Mouse (Mus musculus) hindbrain, embryonic 16.5 days (tissue): ENCODE data around the gene Fbxo36. TPM values are rescaled to one million over a fixed set of nuclear protein-coding genes. Genes with fewer than 3 reads are reported as not detected.

Experiments used
- ATAC-seq: fragments of 200-750 bp; cut with Nextera tagmentation; 2 replicates; pipeline ENCODE4 v1.8.0; 2017; ENCODE audit warnings: moderate TSS enrichment, moderate library complexity
- H3K27ac ChIP-seq: fragments of 300-500 bp; sonication (generic); 2 replicates; pipeline ENCODE4 v1.5.1; 2014; ENCODE audit warnings: low read depth, mild to moderate bottlenecking, control low read depth, low read length, moderate library complexity
- H3K27me3 ChIP-seq: fragments of 300-500 bp; sonication (generic); replicated peaks from 2 replicates; pipeline ENCODE4 v1.6.1; 2014; ENCODE audit warnings: low read length; ENCODE audit not compliant: control insufficient read depth, insufficient read depth
- H3K36me3 ChIP-seq: fragments of 300-500 bp; sonication (generic); 2 replicates; pipeline ENCODE4 v1.6.1; 2014; ENCODE audit warnings: mild to moderate bottlenecking, low read length, moderate library complexity, mixed read lengths; ENCODE audit not compliant: control insufficient read depth, insufficient read depth
- H3K4me1 ChIP-seq: fragments of 300-500 bp; sonication (generic); 2 replicates; pipeline ENCODE4 v1.6.1; 2014; ENCODE audit warnings: low read depth, low read length; ENCODE audit not compliant: control insufficient read depth, insufficient read depth
- H3K4me2 ChIP-seq: fragments of 300-500 bp; sonication (generic); 2 replicates; pipeline ENCODE4 v1.6.1; 2014; ENCODE audit warnings: mild to moderate bottlenecking, low read length, control low read depth, moderate library complexity
- H3K4me3 ChIP-seq: fragments of 300-500 bp; sonication (generic); 2 replicates; pipeline ENCODE4 v1.5.1; 2014; ENCODE audit warnings: mild to moderate bottlenecking, low read length, control low read depth, moderate library complexity
- H3K9ac ChIP-seq: fragments of 300-500 bp; sonication (generic); 2 replicates; pipeline ENCODE4 v1.6.1; 2014; ENCODE audit warnings: low read depth, mild to moderate bottlenecking, control low read depth, low read length, moderate library complexity
- H3K9me3 ChIP-seq: fragments of 300-500 bp; sonication (generic); 2 replicates; pipeline ENCODE4 v1.6.1; 2014; ENCODE audit warnings: mild to moderate bottlenecking, low read length, moderate library complexity; ENCODE audit not compliant: control insufficient read depth
- WGBS: fragments of 180-500 bp; shearing (Covaris S2); extraction: QIAGEN DNeasy Blood & Tissue Kit; methylation state at CpG from one replicate; pipeline ENCODE4 v1.1.7; 2014; 5-methylcytosine and 5-hydroxymethylcytosine counted together
- polyA plus RNA-seq: library from polyadenylated mRNA; unstranded; fragments of >200 nt; fragmentation: Nextera tagmentation; extraction: Ambion mirVana; gene quantifications from 2 replicates; pipeline ENCODE4 v1.2.1, GENCODE M21; 2015

Gene Fbxo36
- polyA plus RNA-seq, 1 experiment from 2014 or later: 6.1 TPM

DNA sequence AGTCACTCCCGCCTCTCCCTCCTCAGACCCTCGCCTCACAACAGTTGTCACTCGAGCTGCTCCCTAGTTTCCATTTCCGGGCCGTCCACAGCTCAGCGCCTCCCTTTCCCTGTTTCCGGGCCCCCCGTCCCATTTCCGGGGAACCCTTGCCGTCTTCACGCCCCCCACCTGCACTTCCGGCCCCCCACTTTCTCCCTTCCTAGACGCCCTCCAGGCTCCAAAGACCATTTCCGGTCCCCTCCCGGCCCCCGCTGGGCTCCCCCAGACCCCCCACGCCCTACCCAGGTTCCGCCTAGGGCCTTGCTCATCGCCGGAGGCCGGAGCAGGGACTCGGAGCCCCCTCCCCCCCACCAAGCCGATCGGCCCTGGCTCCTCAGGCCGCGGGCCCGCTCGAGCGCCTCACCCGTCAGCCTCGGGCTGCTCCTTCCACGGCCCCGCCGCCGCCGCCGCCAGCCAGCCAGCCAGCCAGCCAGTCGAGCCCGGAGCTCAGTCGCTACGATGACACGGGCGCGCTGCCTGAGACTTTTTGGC, 955 bp upstream of the Fbxo36 start:
- peak overlapping the region; percentile 62 for H3K4me2 ChIP-seq
- H3K27ac ChIP-seq: peak overlapping the region; percentile 97
- ATAC-seq: peak; percentile 72
- peaks cover 14% of the 10 kb centered on the region for H3K4me1 ChIP-seq
- H3K36me3 ChIP-seq: no peaks in the 10 kb centered on the region
- no peaks in the 10 kb centered on the region for H3K27me3 ChIP-seq
- H3K9ac ChIP-seq: peak overlapping the region; percentile 96
- no peaks in the 10 kb centered on the region for H3K9me3 ChIP-seq
- peak overlapping the region; percentile 71 for H3K4me3 ChIP-seq
- WGBS: 0% methylated on average over 35 of the region's 44 CpGs

DNA sequence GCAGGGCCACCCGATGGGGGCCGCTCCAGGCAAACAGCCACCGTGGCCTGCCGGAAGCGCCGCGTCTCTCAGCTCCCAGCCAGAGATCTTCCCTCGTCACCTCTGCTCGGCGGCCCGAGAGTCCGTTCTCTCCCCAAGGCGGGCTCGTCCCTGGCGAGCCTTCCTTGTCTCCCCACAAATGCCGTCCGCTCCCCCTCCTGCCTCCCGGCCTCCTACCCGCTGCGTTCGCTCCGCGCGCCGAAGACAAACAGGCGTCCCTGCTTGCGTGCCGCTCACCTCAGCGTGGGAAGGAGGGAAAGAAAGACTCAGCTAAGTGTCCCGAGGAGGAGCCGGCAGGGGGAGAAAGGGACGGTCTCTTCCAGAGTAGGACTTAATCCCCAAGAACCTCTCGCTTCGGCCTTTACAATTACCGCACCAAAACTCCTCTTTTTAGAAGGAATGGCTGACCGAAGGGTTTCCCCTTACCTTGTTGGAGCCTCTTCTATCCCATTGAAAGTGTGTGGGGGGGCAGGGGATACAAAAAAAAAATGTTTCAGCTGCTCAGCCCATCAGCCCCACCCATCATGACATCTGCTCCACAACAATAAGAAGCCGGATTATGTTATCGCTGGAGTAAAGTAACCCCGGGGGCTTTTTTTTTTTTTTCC, 500 bp downstream of the Fbxo36 start, which contains the start of gene Trip12:
Gene Trip12 (minus strand): TSS at position 499 of the 647 bp plus-strand sequence.
- WGBS: under 1% methylated on average over 39 of the region's 39 CpGs
- H3K27me3 ChIP-seq: no peaks in the 10 kb centered on the region
- peak within 1 kb of the TSS; percentile 97 for H3K27ac ChIP-seq
- H3K4me3 ChIP-seq: peak within 1 kb of the TSS; percentile 71
- peaks cover 14% of the 10 kb centered on the region for H3K4me1 ChIP-seq
- peak; percentile 59 for ATAC-seq
- H3K36me3 ChIP-seq: no peaks in the 10 kb centered on the region
- H3K9ac ChIP-seq: peak within 1 kb of the TSS; percentile 96
- H3K9me3 ChIP-seq: no peaks in the 10 kb centered on the region
- peak within 1 kb of the TSS; percentile 86 for H3K4me2 ChIP-seq

DNA sequence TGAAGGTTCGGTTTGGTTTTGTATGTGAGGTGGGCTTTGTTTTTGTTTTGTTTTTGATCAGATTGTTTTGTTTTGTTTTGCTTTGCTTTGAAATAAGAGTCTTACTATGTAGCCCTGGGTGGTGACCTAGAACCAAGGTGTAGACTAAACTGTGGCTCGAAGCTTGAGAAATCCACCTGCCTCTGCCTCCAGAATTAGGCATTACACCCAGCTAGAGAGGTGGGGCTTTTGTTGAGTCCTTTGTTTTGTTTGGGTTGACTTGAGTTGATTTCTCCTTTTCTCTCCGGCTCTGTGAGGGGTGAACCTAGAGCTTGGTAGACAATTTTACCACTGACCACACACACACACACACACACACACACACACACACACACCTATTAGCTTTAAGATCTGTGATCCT, 1.4 kb downstream of the Fbxo36 start:
- WGBS: 73% methylated on average over 3 of the region's 3 CpGs
- H3K9ac ChIP-seq: no peak overlapping the region
- H3K27me3 ChIP-seq: no peaks in the 10 kb centered on the region
- peaks cover 14% of the 10 kb centered on the region for H3K4me1 ChIP-seq
- no peak overlapping the region for H3K27ac ChIP-seq
- H3K9me3 ChIP-seq: no peaks in the 10 kb centered on the region
- H3K36me3 ChIP-seq: no peaks in the 10 kb centered on the region
- peak overlapping the region; percentile 86 for H3K4me2 ChIP-seq
- ATAC-seq: no peak
- H3K4me3 ChIP-seq: peak overlapping the region; percentile 71

DNA sequence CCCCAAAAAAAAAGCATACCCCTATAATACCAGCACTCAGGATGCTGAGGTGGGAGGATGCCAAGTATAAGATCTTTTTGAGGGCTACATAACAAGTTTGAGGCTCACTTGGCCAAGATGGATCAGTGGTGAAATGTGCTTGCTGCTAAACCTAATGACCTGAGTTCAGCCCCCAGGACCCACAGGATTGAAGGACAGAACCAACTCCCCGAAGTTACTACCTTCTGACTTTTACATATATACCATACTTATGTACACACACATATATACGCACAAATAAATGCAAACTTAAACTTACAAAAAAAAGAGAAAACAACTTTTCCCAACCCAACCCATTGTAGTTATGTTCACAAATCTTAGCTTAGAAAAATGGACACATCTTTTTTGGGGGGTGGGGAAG, 3.7 kb downstream of the Fbxo36 start:
- Histone ChIP-seq H3K27me3 (no peaks in the 10 kb centered on the region), H3K4me3 (no peak overlapping the region), H3K4me2 (no peak overlapping the region), H3K4me1 (peaks cover 7% of the 10 kb centered on the region), H3K36me3 (no peaks in the 10 kb centered on the region), H3K9ac (no peak overlapping the region), H3K27ac (no peak overlapping the region), H3K9me3 (no peaks in the 10 kb centered on the region)
- 97% methylated on average over 2 of the region's 2 CpGs for WGBS
- ATAC-seq: no peak

DNA sequence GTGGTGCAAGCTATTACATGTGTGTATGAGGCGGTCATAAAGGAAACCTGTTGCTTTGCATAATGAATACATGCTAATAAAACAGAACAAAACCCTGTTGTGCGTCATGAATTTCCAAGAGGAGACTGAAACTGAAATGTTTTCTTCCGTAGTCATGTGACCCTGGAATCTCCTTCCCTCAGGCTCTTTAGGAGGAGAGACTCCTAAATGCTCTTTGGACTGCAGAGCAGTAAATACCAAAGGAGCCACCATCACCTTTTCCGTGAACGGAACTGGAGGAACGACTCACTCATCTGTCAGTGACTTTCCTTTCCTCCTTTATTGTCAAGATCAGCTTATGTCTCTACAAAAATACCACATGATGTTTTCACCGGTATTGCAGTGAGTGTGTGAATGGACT, 8.1 kb downstream of the Fbxo36 start:
- H3K36me3 ChIP-seq: no peaks in the 10 kb centered on the region
- H3K9me3 ChIP-seq: no peaks in the 10 kb centered on the region
- H3K4me3 ChIP-seq: no peak overlapping the region
- H3K4me1 ChIP-seq: no peaks in the 10 kb centered on the region
- H3K27ac ChIP-seq: no peak overlapping the region
- no peaks in the 10 kb centered on the region for H3K27me3 ChIP-seq
- H3K9ac ChIP-seq: no peak overlapping the region
- no peak overlapping the region for H3K4me2 ChIP-seq
- ATAC-seq: no peak
- 90% methylated on average over 7 of the region's 7 CpGs for WGBS

DNA sequence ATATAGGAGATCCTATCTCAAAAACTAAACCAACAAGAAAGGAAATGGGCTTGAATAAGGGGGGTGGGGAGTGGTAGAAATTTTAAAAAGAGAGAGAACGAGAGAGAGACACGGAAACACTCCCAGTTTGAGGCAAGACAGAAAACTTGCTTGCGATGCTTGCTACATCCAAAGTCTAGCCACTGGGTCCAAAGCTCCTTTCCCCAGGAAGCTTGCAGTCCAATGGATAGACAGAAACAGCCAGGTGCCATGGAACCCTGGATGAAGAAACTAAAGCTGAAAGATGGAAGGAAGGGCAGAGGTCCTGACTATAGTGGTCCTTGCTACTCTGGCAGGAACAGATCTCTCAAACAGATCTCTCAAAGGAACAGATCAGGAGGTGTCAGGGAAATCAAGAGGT, 8.7 kb downstream of the Fbxo36 start:
- Histone ChIP-seq H3K4me2 (no peak overlapping the region), H3K27me3 (no peaks in the 10 kb centered on the region), H3K4me1 (no peaks in the 10 kb centered on the region), H3K4me3 (no peak overlapping the region), H3K9me3 (no peaks in the 10 kb centered on the region), H3K27ac (no peak overlapping the region), H3K9ac (no peak overlapping the region), H3K36me3 (no peaks in the 10 kb centered on the region)
- ATAC-seq: no peak
- WGBS: 98% methylated on average over 3 of the region's 3 CpGs

DNA sequence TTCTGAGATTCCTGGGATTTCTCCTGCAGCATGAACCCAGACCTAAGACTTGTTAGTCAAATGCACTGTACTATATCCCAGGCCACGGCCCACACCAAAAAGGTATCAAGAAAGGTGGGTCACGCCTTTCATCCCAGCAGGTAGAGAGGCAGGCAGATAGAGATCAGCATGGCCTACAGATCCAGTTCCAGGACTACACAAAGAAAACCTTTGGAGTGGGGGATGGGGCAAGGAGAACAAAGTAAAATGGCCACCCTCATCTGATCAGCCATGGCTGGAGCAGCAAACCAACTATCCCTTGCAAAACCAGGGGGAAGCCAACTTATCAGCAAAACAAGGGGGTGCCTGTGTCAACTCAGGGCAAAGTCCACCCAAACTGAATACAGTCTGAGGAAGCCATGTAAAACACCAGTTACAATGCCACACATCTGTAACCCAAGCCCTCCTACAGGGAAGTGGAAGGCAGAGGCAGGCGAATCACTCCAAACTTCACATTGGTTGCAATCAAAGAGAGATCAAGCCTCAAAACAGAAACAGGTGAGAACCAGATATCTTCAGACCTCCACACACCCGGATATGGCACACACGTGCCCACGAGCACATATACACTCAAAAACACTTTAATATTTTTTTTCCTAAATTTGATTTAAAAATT, 9.3 kb downstream of the Fbxo36 start:
- H3K36me3 ChIP-seq: no peaks in the 10 kb centered on the region
- ATAC-seq: no peak
- H3K27me3 ChIP-seq: no peaks in the 10 kb centered on the region
- no peaks in the 10 kb centered on the region for H3K4me1 ChIP-seq
- H3K9me3 ChIP-seq: no peaks in the 10 kb centered on the region
- no peak overlapping the region for H3K4me3 ChIP-seq
- WGBS: 94% methylated on average over 6 of the region's 6 CpGs
- no peak overlapping the region for H3K27ac ChIP-seq
- no peak overlapping the region for H3K9ac ChIP-seq
- H3K4me2 ChIP-seq: no peak overlapping the region

DNA sequence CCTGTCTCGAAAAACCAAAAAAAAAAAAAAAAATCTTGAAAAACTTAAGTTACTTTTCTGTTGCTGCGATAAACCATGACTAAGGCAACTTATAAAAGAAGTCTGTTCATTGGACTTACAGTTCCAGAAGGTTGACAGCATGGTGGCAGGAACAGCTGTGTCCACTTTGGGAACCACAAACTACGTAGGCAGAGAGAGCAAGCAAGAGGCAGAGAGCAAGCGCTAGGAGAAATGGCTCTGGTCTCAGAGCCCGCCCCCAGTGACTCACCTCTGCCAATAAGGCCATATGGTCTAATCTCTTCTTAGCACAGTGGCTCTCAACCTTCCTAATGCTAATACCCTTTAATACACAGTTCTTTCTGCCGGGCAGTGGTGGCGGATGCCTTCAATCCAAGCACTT, 10.2 kb downstream of the Fbxo36 start:
- H3K9me3 ChIP-seq: no peaks in the 10 kb centered on the region
- no peak overlapping the region for H3K27ac ChIP-seq
- H3K9ac ChIP-seq: no peak overlapping the region
- no peaks in the 10 kb centered on the region for H3K36me3 ChIP-seq
- no peaks in the 10 kb centered on the region for H3K4me1 ChIP-seq
- ATAC-seq: no peak
- no peaks in the 10 kb centered on the region for H3K27me3 ChIP-seq
- no peak overlapping the region for H3K4me3 ChIP-seq
- WGBS: 96% methylated on average over 7 of the region's 7 CpGs
- no peak overlapping the region for H3K4me2 ChIP-seq

DNA sequence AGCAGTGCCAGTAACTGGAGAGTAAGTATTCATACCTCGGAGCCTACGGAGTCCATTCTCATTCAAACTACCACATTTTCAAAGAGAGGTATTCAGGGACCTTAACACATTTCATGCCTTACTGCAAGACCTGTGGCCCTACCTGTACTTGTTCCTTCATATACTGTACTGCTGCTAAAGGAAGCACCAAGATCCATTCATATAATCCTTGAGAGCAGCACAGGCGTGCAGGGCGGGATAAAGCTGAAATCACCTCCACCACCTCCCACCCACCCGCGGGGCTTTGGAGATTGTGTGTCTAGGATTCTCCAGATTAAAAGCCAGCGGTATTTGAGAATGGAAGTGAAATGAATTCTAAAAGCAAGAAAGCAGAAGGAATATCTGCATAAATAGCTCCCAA, 10.8 kb downstream of the Fbxo36 start:
- Histone ChIP-seq H3K9me3 (no peaks in the 10 kb centered on the region), H3K9ac (no peak overlapping the region), H3K4me2 (no peak overlapping the region), H3K4me3 (no peak overlapping the region), H3K27ac (no peak overlapping the region), H3K36me3 (no peaks in the 10 kb centered on the region), H3K27me3 (no peaks in the 10 kb centered on the region), H3K4me1 (no peaks in the 10 kb centered on the region)
- no peak for ATAC-seq
- WGBS: 87% methylated on average over 7 of the region's 7 CpGs
